Mouse (Mus musculus) adipocyte (in vitro differentiated cells): ENCODE measurements around the gene Rplp2.

Experiments
- DNase-seq: peaks from one replicate; pipeline ENCODE4 v3.0.0-alpha.2; 2016; ENCODE audit warnings: low spot score

Rplp2 gene

GRCm38 (mm10) chr7:141451928-141452327 lies 4.8 kb downstream of the Rplp2 start:
- peak; percentile 92 for DNase-seq

GRCm38 (mm10) chr7:141453636-141454035 lies 6.5 kb downstream of the Rplp2 start:
- peak; percentile 78 for DNase-seq

GRCm38 (mm10) chr7:141454967-141455551 lies 7.9 kb downstream of the Rplp2 start, which contains the start of gene Pnpla2:
TSS of gene Pnpla2 (plus strand) at chr7:141455198.
- DNase-seq: peak; percentile 90

GRCm38 (mm10) chr7:141455610-141456314 lies 8.6 kb downstream of the Rplp2 start:
- peak; percentile 90 for DNase-seq

- peak; percentile 85 for DNase-seq
These were observed 9.6 kb downstream of the Rplp2 start for GRCm38 (mm10) chr7:141456739-141457138.

GRCm38 (mm10) chr7:141457236-141457635 lies 10.1 kb downstream of the Rplp2 start:
- peak; percentile 41 for DNase-seq

- peak; percentile 66 for DNase-seq
These were observed 11.0 kb downstream of the Rplp2 start for GRCm38 (mm10) chr7:141457986-141458660.

GRCm38 (mm10) chr7:141458661-141459060 lies 11.5 kb downstream of the Rplp2 start:
- no peak for DNase-seq

- peak; percentile 37 for DNase-seq
These were observed 12.1 kb downstream of the Rplp2 start for GRCm38 (mm10) chr7:141459301-141459711.

- no peak for DNase-seq
These were observed 12.8 kb downstream of the Rplp2 start for GRCm38 (mm10) chr7:141460001-141460390.

- DNase-seq: peak; percentile 73
These were observed 13.4 kb downstream of the Rplp2 start, which contains the start of gene Cracr2b for GRCm38 (mm10) chr7:141460391-141461113. TSS of gene Cracr2b (plus strand) at chr7:141461094.

GRCm38 (mm10) chr7:141461521-141462332 lies 14.6 kb downstream of the Rplp2 start:
- peak; percentile 51 for DNase-seq

GRCm38 (mm10) chr7:141462333-141462821 lies 15.2 kb downstream of the Rplp2 start:
- peak; percentile 78 for DNase-seq

- DNase-seq: no peak
These were observed 16.8 kb downstream of the Rplp2 start for GRCm38 (mm10) chr7:141463824-141464602.

- DNase-seq: no peak
These were observed 17.5 kb downstream of the Rplp2 start for GRCm38 (mm10) chr7:141464603-141465201.

GRCm38 (mm10) chr7:141465388-141466044 lies 18.3 kb downstream of the Rplp2 start:
- DNase-seq: peak; percentile 56

GRCm38 (mm10) chr7:141466045-141466394 lies 18.9 kb downstream of the Rplp2 start:
- peak; percentile 63 for DNase-seq

GRCm38 (mm10) chr7:141466607-141467148 lies 19.5 kb downstream of the Rplp2 start:
- DNase-seq: no peak
